Mouse (Mus musculus): ENCODE data around the gene Sdc3.

Gene Sdc3

GRCm38 (mm10) chr4:130794771-130795170 lies 2.4 kb downstream of the Sdc3 start:
- DNase-seq: no peak

- no peak for DNase-seq
Observed at GRCm38 (mm10) chr4:130795970-130796369, 3.6 kb downstream of the Sdc3 start.

GRCm38 (mm10) chr4:130797201-130798051 lies 5.1 kb downstream of the Sdc3 start:
- no peak for DNase-seq

- DNase-seq: no peak
Observed at GRCm38 (mm10) chr4:130798416-130798815, 6.1 kb downstream of the Sdc3 start.

- peak; percentile 89 for DNase-seq
Observed at GRCm38 (mm10) chr4:130799118-130799517, 6.8 kb downstream of the Sdc3 start.

- DNase-seq: no peak
Observed at GRCm38 (mm10) chr4:130799582-130799981, 7.2 kb downstream of the Sdc3 start.

- no peak for DNase-seq
Observed at GRCm38 (mm10) chr4:130800147-130800546, 7.8 kb downstream of the Sdc3 start.

GRCm38 (mm10) chr4:130801198-130801597 lies 8.9 kb downstream of the Sdc3 start:
- no peak for DNase-seq

GRCm38 (mm10) chr4:130801624-130802329 lies 9.4 kb downstream of the Sdc3 start:
- DNase-seq: peak; percentile 76

- peak; percentile 78 for DNase-seq
Observed at GRCm38 (mm10) chr4:130803591-130803990, 11.3 kb downstream of the Sdc3 start.

GRCm38 (mm10) chr4:130804292-130804691 lies 12.0 kb downstream of the Sdc3 start:
- DNase-seq: peak; percentile 50

GRCm38 (mm10) chr4:130804771-130805361 lies 12.5 kb downstream of the Sdc3 start:
- peak; percentile 91 for DNase-seq

GRCm38 (mm10) chr4:130805746-130806145 lies 13.4 kb downstream of the Sdc3 start:
- DNase-seq: no peak

GRCm38 (mm10) chr4:130806746-130807145 lies 14.4 kb downstream of the Sdc3 start:
- no peak for DNase-seq

GRCm38 (mm10) chr4:130809784-130810183 lies 17.4 kb downstream of the Sdc3 start:
- DNase-seq: peak; percentile 27

- DNase-seq: no peak
Observed at GRCm38 (mm10) chr4:130810845-130811244, 18.5 kb downstream of the Sdc3 start.

GRCm38 (mm10) chr4:130811385-130811784 lies 19.0 kb downstream of the Sdc3 start:
- DNase-seq: peak; percentile 80

GRCm38 (mm10) chr4:130813958-130814357 lies 21.6 kb downstream of the Sdc3 start:
- peak; percentile 70 for DNase-seq

GRCm38 (mm10) chr4:130814742-130815330 lies 22.5 kb downstream of the Sdc3 start:
- peak; percentile 85 for DNase-seq

GRCm38 (mm10) chr4:130815860-130816259 lies 23.5 kb downstream of the Sdc3 start:
- no peak for DNase-seq

- DNase-seq: no peak
Observed at GRCm38 (mm10) chr4:130819806-130820205, 27.5 kb downstream of the Sdc3 start.

- DNase-seq: no peak
Observed at GRCm38 (mm10) chr4:130820594-130821255, 28.4 kb downstream of the Sdc3 start.

All from retina, postnatal 1 day (tissue).